Mouse (Mus musculus) adrenal gland (tissue): ENCODE measurements at regions not wholly inside any gene's neighbourhood (a gene's known extent, or its start where the extent isn't known, plus 50 kb on each side); places are given as distances from the start of the nearest gene placed in this dataset.

Experiments
- intact Hi-C: fragments of 180-260 bp; cut with DNase I; formaldehyde crosslinking; loops from one replicate; pipeline ENCODE4 v1.15.1; 2025

DNA sequence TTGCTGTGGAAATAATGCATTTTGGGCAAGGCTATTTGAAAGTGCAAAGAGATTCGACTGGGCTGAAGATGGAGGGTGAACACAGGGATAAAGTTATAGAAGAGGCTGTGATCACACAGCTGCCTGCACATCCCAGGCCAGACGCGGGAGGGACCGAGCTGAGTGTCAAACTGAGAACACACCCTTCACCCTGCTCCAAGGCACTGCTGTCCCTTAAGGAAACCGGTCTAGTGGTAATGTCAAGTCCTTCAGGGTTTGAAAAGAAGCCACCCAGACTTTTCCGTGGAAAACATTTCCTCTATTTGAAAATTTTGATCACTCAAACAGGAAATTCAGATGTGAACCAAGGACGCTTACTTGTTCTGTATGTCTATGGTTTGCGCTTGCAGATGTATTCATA is 134.6 kb downstream of the Gm11011 start:
- intact Hi-C loops, result no loop called here

DNA sequence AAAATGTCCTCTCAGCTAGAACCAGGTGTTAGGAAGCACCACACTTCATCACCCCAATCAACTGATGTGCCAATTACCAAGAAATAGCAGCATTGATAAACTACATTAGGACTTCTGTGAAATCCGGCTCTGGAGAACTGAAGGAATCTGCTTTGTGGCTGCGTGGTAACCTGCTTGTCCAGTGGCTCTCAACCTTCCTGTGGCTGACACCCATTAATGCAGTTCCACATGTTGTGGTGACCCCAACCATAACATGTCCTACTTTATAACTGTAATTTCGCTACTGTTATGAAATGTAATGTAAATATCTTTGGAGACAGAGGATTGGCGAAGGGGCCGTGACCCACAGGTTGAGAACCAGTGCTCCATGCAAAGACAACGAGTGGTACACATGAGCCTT is 136.7 kb downstream of the Gm11011 start:
- intact Hi-C loops, result no loop called here

DNA sequence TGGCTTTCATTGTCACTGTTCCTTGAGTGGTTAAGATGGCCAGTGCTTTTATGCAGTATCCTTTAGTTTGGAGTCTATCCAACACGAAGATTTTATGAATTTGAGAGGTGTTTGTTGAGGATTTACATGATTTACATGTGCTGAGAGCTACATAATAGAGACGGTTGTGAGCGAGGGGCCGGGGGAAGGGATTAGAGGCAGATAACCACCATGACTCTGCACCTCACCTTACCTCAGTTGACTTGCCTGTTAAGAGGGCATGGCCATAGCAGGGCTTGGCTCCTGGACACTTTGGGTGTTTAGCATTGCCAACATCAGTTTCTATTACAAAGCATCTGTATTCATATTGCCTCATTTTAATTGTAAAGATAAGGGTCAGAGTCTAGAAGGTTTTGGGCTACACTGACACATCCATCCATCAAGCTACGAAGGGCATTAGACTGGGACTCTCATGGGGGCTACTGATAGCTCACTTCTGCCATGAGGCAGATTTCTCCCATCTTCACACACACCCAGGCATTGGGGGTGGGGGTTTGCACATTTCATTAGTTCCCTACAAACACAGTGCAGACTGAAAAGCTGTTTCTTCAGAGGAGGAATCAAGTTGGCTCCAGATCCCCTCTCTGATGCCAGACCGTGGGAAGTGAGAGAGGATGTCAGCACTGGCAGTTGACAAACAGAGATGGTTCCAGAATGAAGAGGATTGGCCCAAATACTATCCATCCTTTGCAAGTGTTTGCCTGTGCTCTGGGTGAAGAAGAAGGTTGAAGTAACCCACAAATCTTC is 139.9 kb downstream of the Gm11011 start:
- intact Hi-C loops, result no loop called here

DNA sequence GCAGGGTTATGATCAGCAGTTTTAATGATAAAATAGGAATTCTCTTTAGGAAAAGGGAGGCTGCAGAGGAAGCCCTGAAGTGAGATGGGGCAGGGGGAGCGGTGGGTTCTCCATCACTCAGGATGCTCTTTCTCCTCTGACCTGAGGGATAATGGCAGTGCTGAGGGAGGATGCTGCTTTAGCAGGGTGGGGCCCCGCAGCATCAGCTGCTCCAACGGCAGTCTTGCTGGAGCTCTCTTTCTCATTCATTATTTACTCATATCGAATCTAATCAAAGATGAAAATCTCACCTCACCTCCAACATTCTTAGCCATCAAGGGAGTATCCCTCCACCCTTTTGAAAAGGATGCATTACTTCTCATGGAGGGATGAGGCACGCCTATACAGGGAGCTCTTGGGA is 141.7 kb downstream of the Gm11011 start:
- intact Hi-C loops, result no loop called here

DNA sequence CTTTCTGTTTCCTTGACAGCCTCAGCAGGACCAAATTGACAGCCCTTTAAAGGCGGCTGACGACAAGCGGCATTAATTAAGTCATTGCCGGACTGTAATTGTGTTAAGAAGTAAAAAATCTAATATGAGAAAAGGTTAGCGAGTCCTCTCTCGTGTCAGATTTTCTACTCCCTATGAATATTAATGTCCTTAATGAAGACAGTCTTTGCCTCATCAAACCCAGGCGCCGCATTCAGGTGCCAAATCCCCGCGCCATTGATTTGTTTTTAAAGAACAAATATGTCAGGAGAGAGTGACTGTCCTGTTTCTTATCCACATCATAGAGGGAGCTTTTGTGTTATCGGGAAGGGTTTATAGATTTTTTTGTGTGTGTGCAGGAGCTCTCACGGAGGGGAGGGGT is 142.2 kb downstream of the Gm11011 start:
- intact Hi-C loops, result no loop called here

DNA sequence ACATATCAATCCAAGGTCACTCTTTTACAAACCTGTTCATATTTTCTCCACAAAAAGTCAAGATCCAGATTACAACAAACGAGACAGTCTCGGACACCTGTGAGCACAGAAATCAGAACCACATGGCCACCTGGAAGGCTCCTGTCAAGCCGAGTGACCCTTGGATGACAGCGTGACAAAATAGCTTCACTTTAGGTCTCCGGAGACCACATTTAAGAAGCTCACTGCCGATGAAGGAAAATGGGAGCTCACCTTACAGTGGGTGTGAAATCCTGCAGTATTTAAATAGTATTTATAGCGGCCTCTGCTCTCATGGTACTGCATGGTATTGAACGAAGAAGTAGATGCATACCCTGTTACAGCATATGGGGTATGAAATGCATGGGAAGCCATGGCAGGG is 144.3 kb downstream of the Gm11011 start:
- intact Hi-C loops, result no loop called here

DNA sequence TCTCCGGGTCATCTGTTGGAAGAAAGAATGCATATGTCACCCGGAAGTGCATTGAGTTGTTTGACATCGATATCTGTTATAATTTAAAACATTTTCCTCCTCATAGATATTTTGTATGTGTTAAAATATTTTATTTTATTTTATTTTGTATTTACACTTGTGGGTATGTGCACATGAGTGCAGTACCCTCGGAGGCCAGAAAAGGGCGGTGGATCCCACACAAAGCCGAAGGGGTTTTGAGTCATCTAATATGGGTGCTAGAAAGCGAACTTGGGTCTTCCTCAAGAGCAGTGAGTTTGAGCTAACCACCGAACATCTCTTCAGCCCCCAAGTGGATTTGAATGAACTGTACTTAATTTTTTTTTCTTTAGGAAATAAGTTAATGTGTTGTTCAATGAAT is 156.0 kb downstream of the Gm11011 start:
- intact Hi-C loops, result no loop called here

DNA sequence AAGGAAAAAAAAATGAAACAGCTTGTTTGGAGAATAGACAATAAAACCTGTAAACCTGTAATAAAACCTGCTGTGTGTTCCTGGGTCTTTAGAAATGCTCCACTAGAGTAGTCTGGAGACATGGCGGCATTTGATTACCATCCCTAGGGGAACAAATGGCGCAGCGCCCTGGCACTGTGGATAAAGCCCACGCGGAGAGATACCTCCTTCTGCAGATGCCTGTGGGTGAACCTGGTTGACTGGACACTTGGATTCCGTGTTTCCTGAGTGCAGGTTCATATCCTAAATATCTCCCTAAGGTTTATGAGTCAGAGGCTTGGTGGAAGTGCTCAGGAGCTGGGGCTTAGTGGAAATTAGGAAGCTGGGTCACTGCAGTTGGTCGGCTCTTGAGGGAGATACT is 158.1 kb downstream of the Gm11011 start:
- intact Hi-C loops, result no loop called here

DNA sequence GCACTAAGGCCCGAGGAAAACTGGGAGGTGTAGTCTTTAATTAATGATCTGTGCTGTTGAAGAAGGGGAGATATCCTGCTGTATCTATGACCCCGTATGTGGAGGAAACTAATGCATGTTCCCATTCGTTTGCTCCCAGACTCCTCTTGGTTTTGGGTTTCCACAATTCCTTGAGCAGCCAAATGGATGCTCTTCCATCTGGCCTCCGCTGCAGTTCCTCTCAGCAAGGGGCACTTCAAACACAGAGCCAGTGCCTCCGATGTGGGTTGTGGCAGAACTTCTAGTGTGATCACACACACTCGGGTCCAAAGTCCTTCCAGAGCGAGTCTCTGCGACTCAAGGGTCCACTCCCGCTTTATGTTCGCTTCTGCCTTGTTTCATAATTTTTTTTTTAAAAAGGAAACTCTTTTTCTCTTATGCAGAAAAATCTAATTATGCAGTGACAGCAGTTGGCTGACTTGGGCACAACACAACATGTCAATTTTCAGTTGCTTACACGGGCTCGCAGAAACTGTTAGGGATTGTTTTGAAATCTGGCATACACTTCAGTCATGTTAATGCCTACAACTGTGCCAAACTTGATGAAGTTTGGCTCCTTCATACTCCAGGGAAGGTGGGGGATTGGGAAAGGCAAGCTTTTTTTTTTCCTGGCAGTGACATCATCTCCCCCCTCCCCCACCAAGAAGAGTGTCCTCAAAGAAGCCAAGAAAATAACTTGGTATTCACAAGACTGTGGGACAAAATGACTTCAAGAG is 163.2 kb downstream of the Gm11011 start:
- intact Hi-C loops, result no loop called here

DNA sequence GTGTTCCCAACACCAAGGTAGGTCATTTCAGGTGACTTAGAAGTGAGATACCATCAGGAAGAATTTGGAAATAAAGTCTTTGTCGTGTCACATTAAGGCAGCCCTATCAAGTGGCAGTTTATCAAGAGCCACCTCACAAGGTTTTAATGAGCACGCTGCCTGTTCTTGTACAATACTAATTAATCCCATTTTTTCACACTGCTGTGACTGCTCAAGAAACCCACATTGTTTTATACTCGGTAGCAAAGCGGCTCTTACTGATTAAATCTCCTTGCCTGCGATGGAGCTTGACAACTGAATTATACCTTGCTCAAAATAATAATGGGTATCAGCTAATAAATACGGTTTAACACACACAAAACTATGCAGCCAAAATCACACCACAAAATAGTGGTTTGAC is 175.2 kb downstream of the Gm11011 start:
- intact Hi-C loops, result no loop called here

DNA sequence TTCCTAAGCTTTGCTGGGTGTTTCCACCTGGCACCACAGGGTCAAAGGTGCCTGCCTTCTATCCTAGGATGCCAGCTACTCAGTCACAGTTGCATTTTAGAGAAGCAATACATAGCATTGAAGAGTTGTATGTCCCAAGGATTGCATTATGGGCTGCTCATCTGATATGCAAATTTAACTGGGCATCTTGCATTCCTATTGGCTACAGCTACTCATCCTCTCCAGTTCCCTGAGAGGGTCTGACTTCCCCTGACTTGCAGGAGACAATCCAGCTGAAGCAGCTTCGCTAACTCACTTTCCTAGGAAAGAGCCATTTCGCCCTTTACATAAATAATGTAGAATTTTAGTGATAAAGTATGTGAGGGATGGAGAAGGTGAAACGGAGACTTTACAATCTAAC is 177.5 kb downstream of the Gm11011 start:
- intact Hi-C loops, result no loop called here

DNA sequence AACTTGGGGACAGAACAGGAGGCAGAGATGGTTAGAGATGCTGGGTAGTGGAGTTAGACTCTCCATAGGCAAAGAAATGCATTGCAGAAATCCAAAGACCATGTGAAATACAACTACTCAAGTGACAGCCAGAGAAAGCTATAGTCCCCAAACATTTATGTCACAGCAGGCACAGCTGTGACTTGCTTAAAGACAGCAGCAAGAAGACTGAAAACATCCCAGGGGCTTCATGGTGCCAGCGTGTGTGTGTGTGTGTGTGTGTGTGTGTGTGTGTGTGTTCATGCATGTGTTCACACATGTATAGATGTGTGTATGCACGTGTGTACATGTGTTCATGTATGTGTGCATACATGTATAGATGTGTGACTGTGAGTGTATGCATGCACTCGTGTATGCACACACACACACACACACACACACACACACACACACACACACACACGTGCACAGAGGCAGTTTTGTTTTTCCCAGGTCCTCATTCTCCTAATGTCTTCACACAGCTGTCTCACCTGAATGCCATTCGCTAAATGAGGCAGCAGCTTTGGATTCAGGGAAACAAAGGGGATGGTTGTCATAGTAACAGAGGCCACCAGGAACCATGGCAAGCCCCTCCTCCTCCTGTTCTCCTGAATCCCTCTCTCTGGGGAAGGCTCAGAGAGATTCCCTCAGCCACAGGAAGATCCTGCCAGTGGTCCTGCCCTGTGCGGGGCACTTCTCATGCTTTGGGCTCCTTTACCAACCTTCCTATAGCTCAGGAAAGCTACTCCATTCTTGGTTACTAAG is 182.4 kb downstream of the Gm11011 start:
- intact Hi-C loops, result no loop called here

DNA sequence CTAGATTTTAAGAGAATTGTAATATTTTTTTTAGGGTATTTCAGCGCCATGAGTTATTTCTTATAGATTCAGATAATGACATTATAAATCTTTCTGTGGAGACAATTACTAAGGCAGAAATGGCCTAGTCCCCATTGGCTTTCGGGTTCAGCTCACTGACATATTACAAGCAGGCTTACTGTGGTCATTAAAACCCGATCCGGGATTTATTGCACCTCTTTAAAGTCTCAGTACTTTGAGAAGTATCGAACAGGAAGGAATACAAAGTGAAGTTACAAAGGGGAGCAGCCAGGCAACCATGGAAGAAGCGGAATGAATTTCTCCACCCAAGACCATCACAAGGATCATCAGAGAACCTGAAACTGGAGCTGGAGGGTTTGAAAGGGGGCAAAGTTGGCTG is 189.8 kb downstream of the Gm11011 start:
- intact Hi-C loops, result no loop called here

DNA sequence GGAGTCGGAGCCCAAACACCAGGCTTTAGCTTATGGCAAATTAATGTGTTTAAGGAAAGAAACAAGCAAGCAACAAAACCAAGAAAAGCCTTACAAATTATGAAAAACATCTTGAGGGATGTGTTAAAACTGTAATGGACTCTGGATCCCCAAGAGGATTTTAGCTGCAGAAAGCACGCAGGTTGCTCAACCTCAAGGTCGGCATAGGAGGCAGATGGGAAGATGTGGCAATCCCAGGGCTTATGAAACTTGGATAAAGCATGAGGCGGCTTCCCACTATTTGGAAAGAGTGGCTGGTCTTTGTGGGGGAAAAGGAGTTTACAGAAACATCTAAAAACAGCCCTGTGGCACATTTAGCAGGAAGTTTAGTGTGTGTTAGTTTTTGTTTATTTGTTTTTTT is 190.5 kb downstream of the Gm11011 start:
- intact Hi-C loops, result no loop called here

DNA sequence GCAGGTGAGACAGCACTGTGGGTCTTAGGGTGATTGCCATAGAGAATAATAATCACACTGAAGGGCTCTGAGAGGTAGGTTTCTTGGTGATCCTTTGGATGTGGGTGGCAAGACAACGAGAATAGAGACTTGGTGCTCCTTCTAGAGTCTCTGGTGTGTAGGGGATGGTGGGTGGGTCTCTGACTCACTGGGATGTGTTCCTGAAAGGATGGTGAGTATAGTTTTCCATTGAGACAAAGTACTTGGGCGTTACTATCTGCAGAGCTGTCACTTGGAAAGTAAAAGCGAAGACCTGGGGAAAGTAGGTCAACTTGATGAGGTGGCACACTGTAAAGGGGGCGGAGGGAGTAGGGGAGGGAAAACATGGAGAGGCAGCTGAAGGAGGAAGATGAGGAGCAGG is 191.3 kb downstream of the Gm11011 start:
- intact Hi-C loops, result no loop called here

DNA sequence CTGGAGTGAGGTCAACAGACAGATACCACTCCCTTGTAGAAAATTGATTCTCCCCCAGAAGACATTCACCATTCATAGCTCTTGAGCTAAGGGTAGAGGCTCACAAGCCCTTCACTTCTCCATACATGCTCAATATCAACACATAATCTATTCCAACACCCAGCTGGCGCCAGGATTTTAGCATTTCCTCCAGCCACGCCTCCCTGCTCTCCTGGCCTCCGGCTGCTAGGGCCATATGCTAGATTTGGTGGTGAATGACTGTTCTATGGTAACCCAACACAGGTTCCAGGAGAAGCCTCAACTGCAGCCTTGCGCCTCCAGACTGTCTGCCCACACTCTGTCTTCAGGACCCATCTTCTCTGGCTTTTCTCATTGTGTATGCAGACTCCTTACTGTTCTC is 197.9 kb downstream of the Gm11011 start:
- intact Hi-C loops, result no loop called here

DNA sequence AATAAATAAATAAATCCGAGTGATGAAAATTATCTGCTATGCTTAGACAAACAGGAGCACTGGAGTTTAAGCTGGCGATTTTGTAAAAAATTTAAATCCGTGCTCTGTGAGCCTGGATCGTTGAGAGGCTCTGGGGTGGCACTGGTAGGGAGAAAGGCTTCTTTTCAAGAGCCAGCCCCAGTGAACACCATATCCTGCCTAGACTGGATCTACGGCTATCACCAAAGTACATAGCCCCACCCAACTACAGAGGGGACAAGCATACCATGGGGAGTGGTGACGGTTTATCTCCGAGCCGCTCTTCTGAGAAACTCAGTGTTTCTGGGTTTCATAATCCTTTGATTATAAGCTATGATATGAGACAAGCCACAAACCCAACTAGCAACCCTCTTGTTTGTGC is 199.0 kb downstream of the Gm11011 start:
- intact Hi-C loops, result no loop called here

DNA sequence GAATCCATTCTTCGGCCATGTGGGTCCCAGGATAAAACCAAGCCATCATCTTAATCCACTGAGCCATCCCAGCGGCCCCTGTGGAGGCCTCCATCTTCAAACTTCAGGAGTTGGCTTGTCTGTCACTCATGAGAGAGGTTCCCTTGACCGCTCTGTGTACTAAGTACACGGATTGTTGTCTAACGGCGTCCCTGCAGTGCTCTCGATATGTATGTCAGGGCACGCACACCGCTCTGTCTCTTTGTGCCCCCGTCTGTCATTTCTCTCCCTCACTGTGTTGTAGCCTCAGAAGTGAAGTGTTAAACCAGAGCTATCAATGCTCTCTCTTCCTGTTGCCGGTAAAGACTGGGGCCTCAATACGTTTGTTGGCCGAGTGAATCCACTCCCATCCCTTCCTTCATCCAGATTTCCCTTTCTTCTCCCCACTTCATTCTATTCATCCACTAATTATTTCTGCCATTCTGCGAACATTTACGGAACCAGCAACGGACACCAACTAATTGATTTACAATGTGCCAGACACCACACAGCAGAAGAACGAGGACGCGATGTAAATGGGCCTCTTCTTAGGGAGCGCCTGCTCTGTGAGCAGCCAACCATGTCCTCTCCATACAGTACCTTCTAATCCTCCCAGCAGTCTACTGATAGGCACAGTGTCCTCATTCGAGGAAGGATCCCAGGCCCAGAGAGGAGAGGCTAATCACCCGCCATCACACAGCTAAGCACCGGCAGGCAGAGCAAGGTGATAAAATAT is 199.6 kb downstream of the Gm11011 start:
- intact Hi-C loops, result no loop called here

DNA sequence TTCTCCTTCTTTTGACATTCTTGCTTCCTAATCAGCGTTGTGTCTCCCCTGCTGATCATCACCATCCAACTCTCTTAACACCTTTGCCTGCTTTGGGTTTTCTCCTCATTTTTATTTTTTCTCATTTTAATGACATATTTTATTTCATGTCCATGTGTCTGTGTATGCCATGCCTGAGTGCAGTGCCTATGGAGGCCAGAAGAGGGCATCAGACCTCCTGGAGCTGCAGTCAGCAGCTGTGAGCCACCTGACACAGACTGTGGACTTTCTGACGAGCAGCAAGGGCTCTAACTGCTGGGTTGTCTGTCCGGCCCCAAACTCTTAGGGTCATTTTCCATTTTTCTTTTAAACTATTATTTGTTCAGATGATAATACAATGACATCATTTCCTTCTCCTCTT is 203.8 kb downstream of the Gm11011 start:
- intact Hi-C loops, result no loop called here

DNA sequence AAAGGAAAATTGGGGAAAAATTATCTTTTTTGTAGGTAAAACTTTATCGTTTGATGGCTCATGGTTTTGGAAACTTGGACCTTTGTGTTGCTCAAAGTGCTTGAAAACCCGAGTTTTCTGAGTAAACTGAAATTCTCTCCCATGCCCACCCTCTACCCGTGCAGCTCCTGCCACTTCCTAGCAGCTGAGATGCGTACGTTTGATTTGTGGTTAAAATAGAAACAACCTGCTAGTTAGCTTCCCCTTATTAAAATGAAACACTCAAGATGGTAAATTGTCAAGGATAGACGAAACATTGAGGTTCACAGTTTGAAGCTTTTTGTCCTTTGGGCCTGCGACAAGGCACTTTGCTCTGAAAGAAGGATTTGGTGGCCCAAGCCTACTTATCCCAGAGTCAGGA is 214.5 kb downstream of the Gm11011 start:
- intact Hi-C loops, result no loop called here

DNA sequence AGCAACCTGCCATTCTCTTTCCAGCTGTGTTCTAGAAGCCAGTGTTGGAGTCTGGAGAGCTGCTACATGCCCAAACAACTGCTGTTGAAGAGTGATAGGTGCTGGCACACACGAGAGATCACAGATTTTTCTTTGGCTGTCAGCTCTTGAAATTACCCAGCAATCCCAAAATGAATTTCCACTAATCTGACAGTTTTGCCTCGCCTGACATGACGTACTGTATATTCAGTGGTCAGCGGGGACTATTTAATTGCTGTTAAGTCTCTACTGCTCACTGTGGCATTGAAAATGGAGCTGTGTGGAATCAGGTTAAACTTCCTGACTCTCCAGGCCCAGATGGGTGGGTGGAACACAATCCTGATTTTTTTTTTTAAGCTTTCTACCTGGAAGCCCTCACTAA is 222.5 kb downstream of the Gm11011 start:
- intact Hi-C loops, result no loop called here

DNA sequence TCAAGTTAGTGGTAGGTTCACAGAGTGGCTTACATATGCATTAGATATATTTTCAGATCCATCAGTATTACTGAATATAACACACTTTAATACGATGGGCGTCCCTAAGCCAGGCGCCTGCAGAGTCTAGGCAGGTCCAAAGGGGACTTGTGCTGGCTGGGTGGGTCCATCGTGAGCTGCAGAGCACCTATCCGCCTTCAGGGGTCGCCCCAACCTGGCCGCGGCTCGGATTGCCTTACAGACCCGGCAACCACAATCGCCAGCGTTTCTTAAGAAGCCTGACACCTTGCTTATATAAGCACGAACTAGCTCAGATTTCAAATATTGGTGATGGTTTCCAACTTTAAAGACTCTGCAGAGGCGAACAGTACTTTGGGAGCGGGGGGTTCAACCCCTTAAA is 227.3 kb downstream of the Gm11011 start:
- intact Hi-C loops, result no loop called here
